Mouse (Mus musculus) 416B (cell line): ENCODE results near the gene Cdc25b.

Experiments
- DNase-seq: peaks from one replicate; pipeline ENCODE4 v3.0.0; 2011; ENCODE audit warnings: low read depth

Gene Cdc25b

GRCm38 (mm10) chr2:131190344-131191004, 3.7 kb downstream of the Cdc25b start:
- no peak for DNase-seq

DNA sequence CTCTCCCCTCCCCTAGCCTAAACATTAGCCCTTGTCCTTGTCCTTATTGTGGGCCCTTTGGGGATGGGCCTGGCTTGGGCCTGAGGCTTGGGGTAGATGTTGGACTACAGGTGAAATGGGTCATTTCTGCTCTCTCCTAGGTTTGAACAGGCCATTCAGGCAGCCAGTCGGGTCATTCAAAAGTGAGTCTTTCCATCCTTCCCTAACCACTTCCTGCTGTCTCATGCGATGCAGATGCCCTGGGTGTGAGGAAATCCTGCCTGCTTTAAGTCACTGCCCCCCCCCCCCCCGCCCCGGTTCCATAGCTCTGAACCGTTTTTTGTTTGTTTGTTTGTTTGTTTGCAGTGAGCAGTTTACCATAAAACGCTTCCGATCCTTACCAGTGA, 4.2 kb downstream of the Cdc25b start:
- peak; percentile 31 for DNase-seq

GRCm38 (mm10) chr2:131196606-131197316, 10.0 kb downstream of the Cdc25b start:
- DNase-seq, result peak; percentile 34

DNA sequence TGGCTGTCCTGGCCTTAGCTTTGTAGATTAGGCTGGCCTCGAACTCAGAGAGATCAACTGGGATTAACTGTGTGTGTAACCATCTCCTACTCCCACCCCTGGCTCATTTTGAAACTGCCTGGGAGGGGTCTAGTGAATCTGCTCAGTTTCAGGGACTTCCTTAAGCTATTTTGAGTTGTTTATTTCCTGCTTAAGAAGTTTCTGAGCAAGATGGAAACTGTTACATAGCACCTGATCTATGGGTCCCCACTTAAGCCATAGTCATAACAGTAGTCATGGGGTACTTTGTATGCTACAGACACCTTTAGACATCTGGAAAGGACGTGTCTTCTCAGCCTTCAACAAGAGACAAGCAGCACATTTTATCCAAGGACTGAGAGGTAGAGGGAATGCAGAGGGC, 14.0 kb downstream of the Cdc25b start:
- no peak for DNase-seq

- DNase-seq, result no peak
Observed at GRCm38 (mm10) chr2:131201262-131201661, 14.5 kb downstream of the Cdc25b start.

GRCm38 (mm10) chr2:131203816-131204409, 17.2 kb downstream of the Cdc25b start:
- no peak for DNase-seq

GRCm38 (mm10) chr2:131204410-131204981, 17.7 kb downstream of the Cdc25b start:
- peak; percentile 49 for DNase-seq

GRCm38 (mm10) chr2:131205521-131206182, 18.9 kb downstream of the Cdc25b start:
- peak; percentile 86 for DNase-seq

GRCm38 (mm10) chr2:131206778-131207177, 20.0 kb downstream of the Cdc25b start, which contains the start of gene Ap5s1:
Ap5s1 (plus strand) TSS chr2:131207078.
- DNase-seq, result peak; percentile 19

- DNase-seq, result no peak
Observed at GRCm38 (mm10) chr2:131208356-131208755, 21.6 kb downstream of the Cdc25b start.

- DNase-seq, result no peak
Observed at GRCm38 (mm10) chr2:131209125-131209795, 22.5 kb downstream of the Cdc25b start.

- DNase-seq, result peak; percentile 98
Observed at GRCm38 (mm10) chr2:131209969-131210792, 23.4 kb downstream of the Cdc25b start.

GRCm38 (mm10) chr2:131211026-131211615, 24.4 kb downstream of the Cdc25b start:
- no peak for DNase-seq

GRCm38 (mm10) chr2:131213773-131214172, 27.0 kb downstream of the Cdc25b start:
- DNase-seq, result no peak

DNA sequence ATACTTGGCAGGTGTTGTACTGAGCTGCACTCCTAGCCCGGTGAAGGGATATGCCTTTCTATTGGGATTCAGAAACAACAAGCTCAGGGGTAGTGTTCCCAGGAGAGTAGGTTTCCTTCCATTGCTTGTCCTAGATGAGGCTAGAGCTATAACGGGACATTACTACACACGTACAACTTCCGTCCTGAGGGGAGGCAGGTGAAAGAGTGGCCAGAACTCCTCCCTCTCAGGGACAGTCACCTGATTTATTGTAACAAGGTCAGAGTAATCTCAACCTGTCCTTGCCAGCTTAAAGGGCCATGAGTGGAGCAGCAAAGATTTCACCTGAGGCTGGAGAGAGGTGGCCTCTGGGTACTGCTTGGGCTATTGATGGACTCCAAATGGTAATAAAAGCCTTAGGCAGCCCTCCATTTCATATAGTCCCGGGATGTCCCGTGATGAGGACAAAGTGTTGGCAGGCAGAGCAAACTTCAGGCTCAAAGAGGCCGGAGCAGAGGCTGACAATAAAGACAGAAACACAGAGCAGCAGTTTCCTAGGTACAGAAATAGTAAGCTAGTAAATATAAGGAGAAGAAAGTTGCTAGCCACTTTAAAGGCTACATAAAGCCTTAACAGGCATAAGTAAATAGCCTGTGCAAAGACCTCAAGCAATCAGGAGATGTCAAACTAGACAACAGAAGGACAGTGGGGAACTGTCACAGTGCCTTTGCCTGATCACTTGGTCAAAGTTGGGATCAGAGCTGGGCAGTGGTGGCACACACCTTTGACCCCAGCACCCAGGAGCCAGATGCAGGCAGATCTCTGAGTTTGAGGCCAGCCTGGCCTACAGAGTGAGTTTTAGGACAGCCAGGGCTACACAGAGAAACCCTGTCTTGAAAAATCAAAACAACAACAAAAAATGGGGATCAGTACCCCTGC, 29.5 kb downstream of the Cdc25b start:
- no peak for DNase-seq

GRCm38 (mm10) chr2:131220030-131220429, 33.3 kb downstream of the Cdc25b start:
- peak; percentile 20 for DNase-seq

DNA sequence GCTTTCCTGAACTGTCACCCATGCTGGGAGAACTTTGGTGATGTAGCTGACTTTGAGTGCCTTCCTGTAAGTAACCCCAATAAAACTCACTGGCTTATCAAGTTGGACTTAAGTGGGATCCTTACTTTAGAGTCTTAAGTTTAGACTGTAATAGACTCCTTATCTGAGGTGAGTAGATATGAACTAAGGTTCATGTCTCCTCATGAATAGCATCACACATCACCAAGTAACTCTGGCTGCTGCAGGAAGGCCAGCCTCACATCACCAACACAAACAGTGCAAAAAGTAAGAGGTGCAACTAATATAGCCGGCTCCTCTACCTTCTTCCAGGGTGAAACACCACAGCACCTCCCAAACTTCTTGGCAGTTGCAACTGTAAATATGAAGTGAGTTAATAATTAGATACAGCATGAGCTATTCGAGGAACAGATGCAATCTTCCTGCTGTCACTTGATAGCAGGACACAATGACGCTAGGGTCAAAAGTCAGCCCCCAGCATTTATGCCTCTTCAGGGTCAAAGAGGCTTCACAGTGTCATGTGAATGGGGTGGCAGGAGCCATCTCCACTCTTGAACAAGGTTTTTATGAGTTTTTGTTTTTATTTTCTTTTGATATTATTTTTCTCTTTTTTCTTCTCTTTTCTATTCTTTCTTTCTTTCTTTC, 35.2 kb downstream of the Cdc25b start:
- DNase-seq, result no peak

- DNase-seq, result no peak
Observed at GRCm38 (mm10) chr2:131222562-131222961, 35.8 kb downstream of the Cdc25b start.

- DNase-seq, result no peak
Observed at GRCm38 (mm10) chr2:131223569-131223968, 36.8 kb downstream of the Cdc25b start.
